ENCODE assay signal across 13 mouse cellular contexts in genomic region chr8:106929921-106930320, GRCm38 (mm10). TPM values are rescaled to one million over a fixed set of nuclear protein-coding genes. Genes with fewer than 3 reads are reported as not detected.
DNase-seq lines count a peak whose midpoint lies in the region; ATAC-seq and TF ChIP-seq lines count a peak whose summit lies in the region.
"Had no signal": no experiment of that assay in that cellular context is flagged by ENCODE, and none has a peak within 500 bp of the region (broad histone marks: within the 10 kb centered on the region; RNA-seq: fewer than 3 reads in every experiment).

No protein-coding gene starts in this region.

- H3K27me3 ChIP-seq in heart, embryonic 13.5 days (replicated peaks), result no peaks in the 10 kb centered on the region
- 0 out of 2 replicates have a peak, but pooled peaks cover 4% of the 10 kb centered on the region for H3K27me3 ChIP-seq in liver, postnatal 0 days (ENCODE audit: insufficient read depth, low read length)
- no peaks in the 10 kb centered on the region for H3K27me3 ChIP-seq in liver, embryonic 11.5 days (replicated peaks; ENCODE audit: control insufficient read depth, insufficient read depth, low read length)
- H3K27me3 ChIP-seq: limb, embryonic 15.5 days had no signal

- ATAC-seq in heart, embryonic 13.5 days (ENCODE audit: extremely low read depth, insufficient number of reproducible peaks, low FRiP score, low TSS enrichment), result no peak
- ATAC-seq in liver, postnatal 0 days, result no peak
- ATAC-seq in liver, embryonic 11.5 days (replicated peaks; ENCODE audit: low FRiP score), result no peak
- no peak for ATAC-seq in frontal cortex, adult (ENCODE audit: low TSS enrichment)

- no peak for TF ChIP-seq POLR2A in bone marrow macrophage, adult 2 months (IDR thresholded peaks at IDR 0.05; ENCODE audit: borderline replicate concordance, low read depth, low read length)

- no peak for TF ChIP-seq CTCF in liver, postnatal 0 days (IDR thresholded peaks at IDR 0.05; ENCODE audit: low read depth)
- TF ChIP-seq CTCF in bone marrow macrophage, adult 2 months (IDR thresholded peaks at IDR 0.05; ENCODE audit: low read depth, low read length), result no peak

- DNase-seq in heart, postnatal 14 days, result no peak
- DNase-seq in liver, postnatal 0 days, result no peak
- no peak for DNase-seq in liver, embryonic 11.5 days (ENCODE audit: low spot score)
- DNase-seq in embryo, embryonic 11 days, result no peak
- DNase-seq: cerebellum, postnatal 36 days; thymus, postnatal 14 days had no signal

- H3K4me1 ChIP-seq in heart, embryonic 13.5 days, result peaks cover 23% of the 10 kb centered on the region
- peaks cover 7% of the 10 kb centered on the region for H3K4me1 ChIP-seq in liver, postnatal 0 days (ENCODE audit: insufficient read depth)
- H3K4me1 ChIP-seq in liver, embryonic 11.5 days (replicated peaks; ENCODE audit: control insufficient read depth, insufficient read depth, low read length), result peaks cover 9% of the 10 kb centered on the region
- H3K4me1 ChIP-seq in bone marrow macrophage, adult 2 months (ENCODE audit: control insufficient read depth, insufficient read depth, low read length), result peaks cover 25% of the 10 kb centered on the region

- no peak overlapping the region for H3K4me2 ChIP-seq in heart, embryonic 13.5 days
- no peak overlapping the region for H3K4me2 ChIP-seq in liver, postnatal 0 days (ENCODE audit: low read depth, low read length)
- H3K4me2 ChIP-seq in liver, embryonic 11.5 days, result no peak overlapping the region
- H3K4me2 ChIP-seq: limb, embryonic 15.5 days had no signal

- no peak overlapping the region for H3K4me3 ChIP-seq in heart, embryonic 13.5 days
- H3K4me3 ChIP-seq in liver, postnatal 0 days (ENCODE audit: low read depth, low read length), result no peak overlapping the region
- no peak overlapping the region for H3K4me3 ChIP-seq in liver, embryonic 11.5 days (ENCODE audit: low read depth, low read length)
- H3K4me3 ChIP-seq in bone marrow macrophage, adult 2 months (ENCODE audit: insufficient read depth, low read length), result no peak overlapping the region
- no peak overlapping the region for H3K4me3 ChIP-seq in macrophage (ENCODE audit: inconsistent target)
- H3K4me3 ChIP-seq: limb, embryonic 15.5 days; megakaryocyte, embryonic 14.5 days had no signal

- TF ChIP-seq EP300 in liver, postnatal 0 days (IDR thresholded peaks at IDR 0.05; ENCODE audit: low read depth), result no peak

- WGBS in heart, embryonic 13.5 days, result 73% methylated on average over 5 of the region's 5 CpGs
- WGBS in liver, postnatal 0 days (ENCODE audit: insufficient replicate concordance), result 72% methylated on average over 5 of the region's 5 CpGs
- 84% methylated on average over 5 of the region's 5 CpGs for WGBS in liver, embryonic 11.5 days
- 88% methylated on average over 5 of the region's 5 CpGs for WGBS in macrophage (ENCODE audit: missing documents)

- intact Hi-C loops in heart, postnatal 14 days (cut with DNase I), result loop anchor here (2.0 kb wide), 1 partner anchor 73 kb away; no protein-coding TSS in a partner anchor

- no peaks in the 10 kb centered on the region for H3K79me2 ChIP-seq in macrophage (ENCODE audit: inconsistent target)

- no peaks in the 10 kb centered on the region for H3K9me3 ChIP-seq in heart, embryonic 13.5 days
- no peaks in the 10 kb centered on the region for H3K9me3 ChIP-seq in liver, postnatal 0 days (ENCODE audit: low read length)
- no peaks in the 10 kb centered on the region for H3K9me3 ChIP-seq in liver, embryonic 11.5 days (ENCODE audit: control insufficient read depth, low read length)
- H3K9me3 ChIP-seq: limb, embryonic 15.5 days had no signal

- H3K9ac ChIP-seq in heart, embryonic 13.5 days, result no peak overlapping the region
- no peak overlapping the region for H3K9ac ChIP-seq in liver, postnatal 0 days (replicated peaks)
- H3K9ac ChIP-seq in liver, embryonic 11.5 days (ENCODE audit: low read depth, low read length), result no peak overlapping the region
- H3K9ac ChIP-seq: limb, embryonic 15.5 days had no signal

- no peaks in the 10 kb centered on the region for H3K36me3 ChIP-seq in heart, embryonic 13.5 days
- no peaks in the 10 kb centered on the region for H3K36me3 ChIP-seq in liver, postnatal 0 days (replicated peaks; ENCODE audit: insufficient read depth, low read length)
- H3K36me3 ChIP-seq in liver, embryonic 11.5 days (ENCODE audit: control insufficient read depth, insufficient read depth, low read length), result no peaks in the 10 kb centered on the region
- H3K36me3 ChIP-seq in macrophage (ENCODE audit: inconsistent target), result no peaks in the 10 kb centered on the region
- H3K36me3 ChIP-seq: limb, embryonic 15.5 days had no signal

- peak overlapping the region; percentile 66 for H3K27ac ChIP-seq in heart, embryonic 13.5 days (replicated peaks)
- H3K27ac ChIP-seq in liver, postnatal 0 days (ENCODE audit: low read depth), result 0 out of 2 replicates have a peak overlapping the region, but pooled peaks have one; percentile 12
- no peak overlapping the region for H3K27ac ChIP-seq in liver, embryonic 11.5 days (ENCODE audit: low read depth, low read length)
- peak overlapping the region; percentile 20; the same call in 1 of the 2 replicates for H3K27ac ChIP-seq in bone marrow macrophage, adult 2 months (ENCODE audit: insufficient read depth, low read depth, low read length)
- H3K27ac ChIP-seq in macrophage, result 0 out of 2 replicates have a peak overlapping the region, but pooled peaks have one; percentile 8

RNA-seq across cellular contexts. Expression of gene Sntb2, which starts 5.6 kb away (rescaled TPM):
- polyA plus RNA-seq in heart, embryonic 13.5 days (2015; fragmentation: Nextera tagmentation; extraction: Ambion mirVana), result 10.3 and 11.4 TPM in 2 replicates
- total RNA-seq in heart, postnatal 14 days (2021), result 10 to 100 TPM; 19.9 to 21.0 TPM
- 1.8 and 1.9 TPM in 2 replicates for polyA plus RNA-seq in liver, postnatal 0 days (2015; fragmentation: Nextera tagmentation; extraction: Ambion mirVana)
- polyA plus RNA-seq in liver, embryonic 11.5 days (2014; fragmentation: Nextera tagmentation; extraction: Ambion mirVana), result 4.2 and 4.9 TPM in 2 replicates
- 11.4 and 13.7 TPM in 2 replicates for polyA plus RNA-seq in bone marrow macrophage, adult 2 months (2012; ENCODE audit: insufficient read depth, insufficient read length, missing spikeins)
- 10 to 100 TPM; 18.2 to 50.8 (median 32.8) TPM for total RNA-seq in macrophage (2018; cell fraction: chromatin; rRNA removed)
- 10 to 100 TPM in 24 of 26 experiments, 1 to 10 TPM in 2; 9.7 to 18.9 (median 13.0) TPM for total RNA-seq in macrophage (2018; cell fraction: cytosol; rRNA removed)
- 10 to 100 TPM; 16.4 to 48.6 (median 27.7) TPM for total RNA-seq in macrophage (2018; cell fraction: nucleus; rRNA removed)
- 7.2 to 10.1 TPM (median 8.4 TPM) in 3 replicates for polyA plus RNA-seq in macrophage (2018)

RNA-seq across cellular contexts. Expression of gene Utp4, which starts 36.5 kb away (rescaled TPM):
- polyA plus RNA-seq in heart, embryonic 13.5 days (2015; fragmentation: Nextera tagmentation; extraction: Ambion mirVana), result 43.6 and 47.1 TPM in 2 replicates
- total RNA-seq in heart, postnatal 14 days (2021), result 10 to 100 TPM; 19.2 to 23.0 TPM
- 20.7 and 22.4 TPM in 2 replicates for polyA plus RNA-seq in liver, postnatal 0 days (2015; fragmentation: Nextera tagmentation; extraction: Ambion mirVana)
- polyA plus RNA-seq in liver, embryonic 11.5 days (2014; fragmentation: Nextera tagmentation; extraction: Ambion mirVana), result 111 and 120 TPM in 2 replicates
- 9.7 and 10.7 TPM in 2 replicates for polyA plus RNA-seq in bone marrow macrophage, adult 2 months (2012; ENCODE audit: insufficient read depth, insufficient read length, missing spikeins)
- 10 to 100 TPM in 14 of 26 experiments, 1 to 10 TPM in 12; 4.5 to 21.0 (median 11.2) TPM for total RNA-seq in macrophage (2018; cell fraction: chromatin; rRNA removed)
- 10 to 100 TPM in 21 of 26 experiments, 1 to 10 TPM in 5; 7.4 to 15.2 (median 11.8) TPM for total RNA-seq in macrophage (2018; cell fraction: cytosol; rRNA removed)
- 10 to 100 TPM in 9 of 26 experiments, 1 to 10 TPM in 17; 4.2 to 27.6 (median 7.8) TPM for total RNA-seq in macrophage (2018; cell fraction: nucleus; rRNA removed)
- polyA plus RNA-seq in macrophage (2018), result 10.0 to 27.2 TPM (median 15.8 TPM) in 3 replicates

RNA-seq across cellular contexts. Expression of gene Has3, which starts 59.9 kb away (rescaled TPM):
- 0.04 and 0.18 TPM in 2 replicates for polyA plus RNA-seq in heart, embryonic 13.5 days (2015; fragmentation: Nextera tagmentation; extraction: Ambion mirVana)
- 1 to 10 TPM; 1.2 to 1.9 TPM for total RNA-seq in heart, postnatal 14 days (2021)
- 0.05 TPM in 1 of 2 replicates, not detected in the other for polyA plus RNA-seq in liver, postnatal 0 days (2015; fragmentation: Nextera tagmentation; extraction: Ambion mirVana)
- 0.07 and 0.09 TPM in 2 replicates for polyA plus RNA-seq in liver, embryonic 11.5 days (2014; fragmentation: Nextera tagmentation; extraction: Ambion mirVana)
- not detected in 2 replicates for polyA plus RNA-seq in bone marrow macrophage, adult 2 months (2012; ENCODE audit: insufficient read depth, insufficient read length, missing spikeins)
- total RNA-seq in macrophage (2018; cell fraction: chromatin; rRNA removed), result under 1 TPM in 5 of 26 experiments, not detected in 21; 0.12 to 0.20 (median 0.13) TPM
- not detected for total RNA-seq in macrophage (2018; cell fraction: cytosol; rRNA removed)
- total RNA-seq in macrophage (2018; cell fraction: nucleus; rRNA removed), result under 1 TPM in 5 of 26 experiments, not detected in 21; 0.08 to 0.14 (median 0.12) TPM
- polyA plus RNA-seq in macrophage (2018), result 0.22 TPM in 1 of 3 replicates, not detected in the others
- total RNA-seq: hematopoietic stem cell, adult 5-6 weeks had no signal
